Mouse (Mus musculus): ENCODE measurements around the gene Opn1sw.

DNA sequence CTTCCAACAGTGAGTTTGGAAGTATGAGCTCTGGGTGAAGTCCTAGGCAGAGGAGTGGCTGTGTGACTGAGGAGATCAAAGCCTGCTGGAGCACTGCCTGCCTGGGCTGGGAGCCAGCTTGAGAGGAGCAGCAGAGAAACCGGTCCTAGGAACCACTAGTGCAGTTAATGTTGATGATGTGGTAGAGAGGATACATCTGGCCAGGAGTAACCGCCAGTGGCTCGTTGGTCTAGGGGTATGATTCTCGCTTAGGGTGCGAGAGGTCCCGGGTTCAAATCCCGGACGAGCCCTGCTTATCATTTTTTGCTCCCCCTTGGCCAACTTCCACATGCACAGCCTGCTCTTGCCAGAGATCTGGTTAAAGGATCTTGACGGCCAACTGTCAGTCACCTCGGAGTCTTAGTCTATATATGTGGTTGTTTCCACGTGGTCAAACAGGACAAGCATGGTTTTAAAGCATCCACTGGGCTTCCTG, 375 bp upstream of the Opn1sw start:
- TF ChIP-seq GATA1 (IDR thresholded peaks at IDR 0.05; ENCODE audit: low read length): no peak
- no peak for TF ChIP-seq TAL1 (IDR thresholded peaks at IDR 0.05; ENCODE audit: low read length)
